ENCODE assay signal across 27 mouse cellular contexts in the genomic region with DNA sequence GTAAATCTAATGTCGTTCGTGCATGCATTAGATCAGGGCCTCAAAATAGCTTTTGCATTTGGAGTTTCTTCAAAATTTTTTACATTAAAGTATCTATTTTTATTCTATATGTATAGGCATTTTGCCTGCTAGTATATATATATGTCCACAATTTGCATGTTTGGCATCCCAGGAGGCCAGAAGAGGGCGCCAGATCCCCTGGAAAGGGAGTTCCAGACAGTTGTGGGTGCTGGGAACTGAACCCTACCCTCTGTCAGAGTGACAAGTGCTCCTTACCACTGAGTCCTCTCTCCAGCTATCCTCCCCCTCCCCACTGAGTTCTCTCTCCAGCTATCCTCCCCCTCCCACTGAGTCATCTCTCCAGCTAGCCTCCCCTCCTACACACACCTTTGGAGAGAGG. TPM values are rescaled to one million over a fixed set of nuclear protein-coding genes. Genes with fewer than 3 reads are reported as not detected.
DNase-seq lines count a peak whose midpoint lies in the region; ATAC-seq and TF ChIP-seq lines count a peak whose summit lies in the region.
"Had no signal": no experiment of that assay in that cellular context is flagged by ENCODE, and none has a peak within 500 bp of the region (broad histone marks: within the 10 kb centered on the region; RNA-seq: fewer than 3 reads in every experiment).

No protein-coding gene starts in this region.

- no peaks in the 10 kb centered on the region for H3K9me3 ChIP-seq in intestine, postnatal 0 days (ENCODE audit: control insufficient read depth)
- no peaks in the 10 kb centered on the region for H3K9me3 ChIP-seq in intestine, embryonic 15.5 days
- no peaks in the 10 kb centered on the region for H3K9me3 ChIP-seq in lung, postnatal 0 days (ENCODE audit: low read length)
- H3K9me3 ChIP-seq: forebrain, embryonic 12.5 days; lung, embryonic 15.5 days had no signal

- TF ChIP-seq CTCF in intestine, postnatal 0 days (IDR thresholded peaks at IDR 0.05; ENCODE audit: low read depth) = peak; percentile 22; the same call in 1 of the 2 replicates
- peak; percentile 15; the same call in 1 of the 2 replicates for TF ChIP-seq CTCF in lung, postnatal 0 days (IDR thresholded peaks at IDR 0.05)

- WGBS in intestine, postnatal 0 days = 80% methylated on average over 3 of the region's 3 CpGs
- 88% methylated on average over 3 of the region's 3 CpGs for WGBS in intestine, embryonic 15.5 days
- WGBS in lung, postnatal 0 days = 82% methylated on average over 3 of the region's 3 CpGs

- H3K36me3 ChIP-seq in intestine, postnatal 0 days (ENCODE audit: control insufficient read depth, insufficient read depth) = no peaks in the 10 kb centered on the region
- H3K36me3 ChIP-seq in intestine, embryonic 15.5 days = no peaks in the 10 kb centered on the region
- no peaks in the 10 kb centered on the region for H3K36me3 ChIP-seq in lung, postnatal 0 days (ENCODE audit: insufficient read depth, low read length)
- H3K36me3 ChIP-seq: forebrain, embryonic 12.5 days; hindbrain, embryonic 10.5 days; liver, embryonic 13.5 days; lung, embryonic 15.5 days; midbrain, embryonic 12.5 days had no signal

- DNase-seq in lung, postnatal 0 days (ENCODE audit: low spot score) = no peak
- no peak for DNase-seq in lung, adult 18-20 months
- DNase-seq in ES-CJ7 (ENCODE audit: low read depth, low spot score) = peak; percentile 40
- DNase-seq in urinary bladder, postnatal 25 days (ENCODE audit: low spot score) = no peak
- no peak for DNase-seq in urinary bladder, postnatal 10 days (ENCODE audit: low spot score)
- DNase-seq: adrenal gland, postnatal 25 days; cerebellum, adult 2 months; cerebellum, postnatal 14 days; gastrocnemius, postnatal 14 days; heart, postnatal 14 days; kidney, postnatal 25 days; layer of hippocampus, postnatal 36 days; left cerebral cortex, postnatal 4 days; liver, embryonic 13.5 days; lung, postnatal 4 days; right cerebral cortex, postnatal 14 days; thymus, postnatal 14 days had no signal

- no peak overlapping the region for H3K9ac ChIP-seq in intestine, postnatal 0 days (ENCODE audit: low read depth, low read length)
- no peak overlapping the region for H3K9ac ChIP-seq in intestine, embryonic 15.5 days
- no peak overlapping the region for H3K9ac ChIP-seq in lung, postnatal 0 days (replicated peaks; ENCODE audit: low read depth)
- H3K9ac ChIP-seq: forebrain, embryonic 12.5 days; liver, embryonic 13.5 days; lung, embryonic 15.5 days; midbrain, embryonic 12.5 days had no signal

- no peak overlapping the region for H3K4me2 ChIP-seq in intestine, postnatal 0 days (replicated peaks; ENCODE audit: low read depth)
- no peak overlapping the region for H3K4me2 ChIP-seq in intestine, embryonic 15.5 days (replicated peaks)
- H3K4me2 ChIP-seq in lung, postnatal 0 days (replicated peaks; ENCODE audit: low read depth, low read length) = no peak overlapping the region
- H3K4me2 ChIP-seq: forebrain, embryonic 12.5 days; liver, embryonic 13.5 days; lung, embryonic 15.5 days; midbrain, embryonic 12.5 days had no signal

- no peak for TF ChIP-seq EP300 in lung, postnatal 0 days (IDR thresholded peaks at IDR 0.05)

- ATAC-seq in intestine, postnatal 0 days = no peak
- no peak for ATAC-seq in intestine, embryonic 15.5 days
- no peak for ATAC-seq in lung, postnatal 0 days
- ATAC-seq: hindbrain, embryonic 16.5 days; intestine, embryonic 16.5 days had no signal

- no peak overlapping the region for H3K27ac ChIP-seq in intestine, postnatal 0 days (ENCODE audit: low read depth, low read length)
- no peak overlapping the region for H3K27ac ChIP-seq in intestine, embryonic 15.5 days
- no peak overlapping the region for H3K27ac ChIP-seq in lung, postnatal 0 days (ENCODE audit: low read length)
- H3K27ac ChIP-seq: forebrain, embryonic 12.5 days; hindbrain, embryonic 10.5 days; liver, embryonic 13.5 days; lung, embryonic 15.5 days; midbrain, embryonic 12.5 days had no signal

- no peaks in the 10 kb centered on the region; the same call in 1 of the 2 replicates for H3K27me3 ChIP-seq in intestine, postnatal 0 days (replicated peaks; ENCODE audit: control insufficient read depth, insufficient read depth, low read length)
- no peaks in the 10 kb centered on the region for H3K27me3 ChIP-seq in intestine, embryonic 15.5 days (replicated peaks)
- no peaks in the 10 kb centered on the region for H3K27me3 ChIP-seq in lung, postnatal 0 days (replicated peaks; ENCODE audit: insufficient read depth, low read length)
- H3K27me3 ChIP-seq: midbrain, embryonic 12.5 days had no signal

- H3K4me3 ChIP-seq in intestine, postnatal 0 days (ENCODE audit: low read depth, low read length) = no peak overlapping the region
- no peak overlapping the region for H3K4me3 ChIP-seq in intestine, embryonic 15.5 days (replicated peaks)
- no peak overlapping the region for H3K4me3 ChIP-seq in lung, postnatal 0 days (ENCODE audit: low read depth, low read length)
- H3K4me3 ChIP-seq: erythroblast, embryonic 14.5 days; forebrain, embryonic 12.5 days; hindbrain, embryonic 10.5 days; liver, embryonic 13.5 days; lung, embryonic 15.5 days; megakaryocyte, embryonic 14.5 days; midbrain, embryonic 12.5 days had no signal

- no peaks in the 10 kb centered on the region for H3K4me1 ChIP-seq in intestine, postnatal 0 days (replicated peaks; ENCODE audit: control insufficient read depth, insufficient read depth, low read length)
- H3K4me1 ChIP-seq in intestine, embryonic 15.5 days (replicated peaks) = peaks cover 10% of the 10 kb centered on the region; the same call in 1 of the 2 replicates
- H3K4me1 ChIP-seq in lung, postnatal 0 days (ENCODE audit: insufficient read depth, low read depth, low read length) = no peaks in the 10 kb centered on the region

RNA-seq across cellular contexts. Expression of gene Nrxn2, which starts 48.4 kb away (rescaled TPM):
- polyA plus RNA-seq in intestine, postnatal 0 days (2015; fragmentation: Nextera tagmentation; extraction: Ambion mirVana) = 1.2 and 1.4 TPM in 2 replicates
- 1.1 and 2.0 TPM in 2 replicates for polyA plus RNA-seq in intestine, embryonic 15.5 days (2015; fragmentation: Nextera tagmentation; extraction: Ambion mirVana)
- polyA plus RNA-seq in lung, postnatal 0 days (2015; fragmentation: Nextera tagmentation; extraction: Ambion mirVana) = 3.8 and 4.7 TPM in 2 replicates
